In genomic region chr10:42961771-42962170, GRCm38 (mm10) we compare ENCODE assay signal across 11 mouse cellular contexts.
DNase-seq lines count a peak whose midpoint lies in the region; ATAC-seq and TF ChIP-seq lines count a peak whose summit lies in the region.
"Had no signal": no experiment of that assay in that cellular context is flagged by ENCODE, and none has a peak within 500 bp of the region (broad histone marks: within the 10 kb centered on the region; RNA-seq: fewer than 3 reads in every experiment).

No protein-coding gene starts in this region.

- no peak for TF ChIP-seq POLR2A in bone marrow macrophage, adult 2 months (IDR thresholded peaks at IDR 0.05; ENCODE audit: borderline replicate concordance, low read depth, low read length)

- no peak overlapping the region for H3K9ac ChIP-seq in kidney, embryonic 16.5 days (replicated peaks; ENCODE audit: low read length)
- H3K9ac ChIP-seq: midbrain, embryonic 13.5 days had no signal

- no peak overlapping the region for H3K4me2 ChIP-seq in kidney, embryonic 16.5 days (replicated peaks; ENCODE audit: low read depth, low read length)
- H3K4me2 ChIP-seq: midbrain, embryonic 13.5 days had no signal

- no peak overlapping the region for H3K4me3 ChIP-seq in kidney, embryonic 16.5 days (ENCODE audit: low read length)
- H3K4me3 ChIP-seq in bone marrow macrophage, adult 2 months (ENCODE audit: insufficient read depth, low read length), result no peak overlapping the region
- H3K4me3 ChIP-seq: left cerebral cortex, adult 2 months; midbrain, embryonic 13.5 days had no signal

- no peaks in the 10 kb centered on the region for H3K36me3 ChIP-seq in kidney, embryonic 16.5 days (ENCODE audit: insufficient read depth, low read length)
- H3K36me3 ChIP-seq: midbrain, embryonic 13.5 days had no signal

- ATAC-seq in kidney, embryonic 16.5 days (ENCODE audit: low FRiP score, low TSS enrichment), result 0 out of 2 replicates have a peak, but pooled peaks have one; percentile 8
- ATAC-seq in CD4-positive, CD25-positive, alpha-beta regulatory T cell, adult 4 months, result peak; percentile 2
- ATAC-seq: midbrain, embryonic 13.5 days had no signal

- no peak for DNase-seq in kidney, postnatal 25 days
- DNase-seq in heart, postnatal 4 days, result peak; percentile 16
- DNase-seq in urinary bladder, postnatal 10 days (ENCODE audit: low spot score), result no peak
- DNase-seq in layer of hippocampus, adult 18-20 months (ENCODE audit: low spot score in 2 of 2), result no peak
- DNase-seq: cerebellum, adult 18-20 months; right cerebral cortex, postnatal 14 days had no signal

- no peak for TF ChIP-seq CTCF in bone marrow macrophage, adult 2 months (IDR thresholded peaks at IDR 0.05; ENCODE audit: low read depth, low read length)

- peak overlapping the region; percentile 78 for H3K27ac ChIP-seq in kidney, embryonic 16.5 days (ENCODE audit: low read length)
- 0 out of 2 replicates have a peak overlapping the region, but pooled peaks have one; percentile 19 for H3K27ac ChIP-seq in bone marrow macrophage, adult 2 months (ENCODE audit: insufficient read depth, low read depth, low read length)
- H3K27ac ChIP-seq: left cerebral cortex, adult 2 months; midbrain, embryonic 13.5 days had no signal

- WGBS in kidney, embryonic 16.5 days, result 55% methylated on average over 6 of the region's 6 CpGs

- no peaks in the 10 kb centered on the region for H3K9me3 ChIP-seq in kidney, embryonic 16.5 days (ENCODE audit: low read length)
- H3K9me3 ChIP-seq: midbrain, embryonic 13.5 days had no signal

- peaks cover 11% of the 10 kb centered on the region; the same call in 1 of the 2 replicates for H3K27me3 ChIP-seq in kidney, embryonic 16.5 days (ENCODE audit: insufficient read depth, low read length)

- H3K4me1 ChIP-seq in kidney, embryonic 16.5 days (ENCODE audit: insufficient read depth, low read length), result peaks cover 9% of the 10 kb centered on the region
- peaks cover 20% of the 10 kb centered on the region for H3K4me1 ChIP-seq in bone marrow macrophage, adult 2 months (ENCODE audit: control insufficient read depth, insufficient read depth, low read length)
